Mouse (Mus musculus): ENCODE data around the gene Eaf2.

Gene Eaf2

GRCm38 (mm10) chr16:36828820-36829219 is 46.0 kb downstream of the Eaf2 start:
- DNase-seq (ENCODE audit: low read depth), result no peak

DNA sequence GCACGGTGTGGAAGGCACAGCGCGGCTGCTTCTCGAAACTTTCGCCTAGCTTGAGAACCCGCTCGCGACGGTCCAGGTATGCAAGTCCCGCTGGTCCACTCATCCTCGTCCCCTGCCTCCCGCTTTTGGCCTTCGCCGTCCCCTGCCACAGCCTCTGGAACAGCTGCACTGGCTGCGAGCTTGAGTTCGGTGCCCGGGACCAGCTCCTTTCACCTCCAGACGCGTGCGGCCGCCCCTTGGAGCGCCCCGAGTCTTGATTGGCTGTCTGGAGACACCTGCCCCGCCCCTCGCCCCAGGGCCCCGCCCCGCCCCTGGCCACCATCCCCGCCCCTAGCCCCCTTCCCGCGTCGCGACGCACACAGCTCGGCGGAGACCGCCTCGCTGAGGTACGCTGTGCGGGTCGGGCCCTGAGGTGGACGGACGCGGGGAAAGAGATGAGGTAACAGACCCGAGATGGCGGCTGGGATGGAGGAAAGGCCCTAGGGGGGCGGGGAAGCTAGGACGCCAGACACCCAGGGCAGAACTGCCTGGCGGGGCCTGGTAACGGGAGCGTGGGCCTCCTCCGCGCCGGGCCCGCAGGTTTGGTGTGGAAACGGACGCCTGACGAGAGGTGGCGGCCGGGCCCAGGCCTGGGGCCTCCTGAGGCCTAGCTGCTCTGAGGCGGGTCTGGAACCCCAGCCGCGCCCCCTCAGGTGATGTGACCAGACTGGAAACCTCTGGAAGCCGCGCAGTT is 46.6 kb downstream of the Eaf2 start, which contains the start of gene Iqcb1:
Gene Iqcb1, plus strand, starts transcription at position 332 of the 733 bp plus-strand sequence.
- DNase-seq (ENCODE audit: low read depth), result peak; percentile 70

DNA sequence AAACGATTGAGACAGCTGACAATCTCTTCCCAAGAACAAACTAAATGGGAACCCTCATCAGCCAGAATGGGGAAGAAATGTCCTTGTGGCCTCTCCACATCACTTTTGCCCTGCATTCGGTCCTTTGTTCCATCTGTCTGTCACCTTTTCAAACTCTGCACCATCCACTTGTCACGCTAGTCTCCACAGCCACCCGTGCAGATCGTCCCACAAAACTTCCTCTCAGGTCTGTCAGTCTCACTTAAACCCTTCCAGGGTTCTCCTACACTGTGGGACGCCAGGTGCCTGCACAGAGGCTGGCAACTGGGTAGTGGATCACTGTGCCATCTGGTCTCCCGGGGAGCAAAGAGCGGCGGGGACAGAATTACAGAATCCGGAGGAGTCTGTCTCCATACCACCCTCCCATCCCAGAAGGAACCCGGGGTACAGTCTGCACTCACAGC is 47.2 kb downstream of the Eaf2 start:
- DNase-seq (ENCODE audit: low read depth), result no peak

DNA sequence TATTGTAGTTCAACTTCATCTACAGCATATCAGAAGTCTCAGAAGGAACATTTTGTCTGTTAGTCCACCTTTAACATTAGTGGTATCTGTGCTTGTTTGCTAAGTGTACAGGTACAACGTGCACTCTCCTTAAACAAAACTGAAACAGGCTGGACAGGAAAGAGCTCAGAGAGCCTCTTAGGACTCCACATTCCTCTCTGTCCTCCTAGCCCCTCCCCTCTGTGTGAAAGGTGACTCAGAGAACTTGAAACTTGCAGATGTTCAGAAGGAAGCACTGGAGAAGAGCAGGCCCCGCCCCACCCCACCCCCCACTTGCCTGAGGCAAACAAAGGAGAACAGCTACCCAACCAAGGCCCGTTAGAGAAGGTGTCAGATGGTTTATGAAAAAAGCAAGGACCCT is 53.3 kb downstream of the Eaf2 start:
- DNase-seq (ENCODE audit: low read depth), result no peak

DNA sequence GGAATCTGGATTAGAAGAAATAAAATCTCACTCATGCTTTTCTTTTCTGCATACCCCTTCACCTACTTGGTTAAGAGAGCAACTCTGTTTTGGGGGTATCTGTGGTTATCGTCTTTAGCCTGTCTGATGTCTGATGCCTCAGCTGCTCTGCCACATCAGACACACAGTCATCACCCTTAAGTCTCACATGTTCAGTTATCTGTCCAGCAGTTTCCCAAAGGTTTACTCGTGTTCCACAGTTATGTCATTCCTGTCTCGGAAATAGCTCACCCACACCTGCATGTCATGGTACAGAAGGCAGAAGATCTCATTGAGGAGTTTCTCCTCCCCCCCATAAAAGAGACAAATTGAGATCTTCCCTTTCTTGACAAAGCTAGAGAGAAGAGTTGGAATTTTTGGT is 54.1 kb downstream of the Eaf2 start:
- DNase-seq (ENCODE audit: low read depth), result no peak

DNA sequence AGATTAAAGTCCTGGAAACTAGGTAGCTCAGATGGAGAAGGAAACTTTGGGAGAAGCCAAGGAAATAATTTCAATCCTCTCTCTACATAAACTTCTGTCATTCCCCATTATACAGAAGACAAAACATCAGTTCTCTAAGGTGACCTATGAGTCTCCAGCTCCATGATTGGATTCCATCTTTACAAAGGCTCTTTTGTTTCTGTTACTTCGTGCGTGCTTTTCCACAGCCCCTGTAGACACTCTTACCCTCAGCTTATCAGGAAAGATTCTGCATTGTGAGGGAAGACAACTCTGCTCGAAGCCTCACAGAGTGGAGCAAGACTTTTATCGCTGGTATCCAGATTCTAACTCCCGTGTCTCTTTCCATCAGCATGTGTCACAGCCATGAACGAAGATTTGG is 54.8 kb downstream of the Eaf2 start:
- DNase-seq (ENCODE audit: low read depth), result no peak

- DNase-seq (ENCODE audit: low read depth), result peak; percentile 71
Observed at GRCm38 (mm10) chr16:36817321-36817926, 57.4 kb downstream of the Eaf2 start.

DNA sequence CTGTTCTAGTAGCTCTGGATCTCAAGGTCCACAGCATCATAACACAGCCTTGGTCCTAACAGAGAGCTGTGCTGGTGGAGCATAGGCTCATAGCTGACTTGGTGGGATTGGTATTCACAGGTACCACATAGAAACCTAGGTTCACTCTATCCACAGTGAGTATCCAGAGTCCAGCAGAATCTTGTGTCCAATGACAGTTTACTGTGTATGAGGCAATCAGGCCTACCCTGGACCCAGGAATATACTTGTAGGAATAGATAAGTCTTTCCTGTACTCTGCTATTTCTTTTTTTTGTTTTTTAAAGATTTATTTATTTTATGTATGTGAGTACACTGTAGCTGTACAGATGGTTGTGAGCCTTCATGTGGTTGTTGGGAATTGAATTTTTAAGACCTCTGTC is 57.9 kb downstream of the Eaf2 start:
- DNase-seq (ENCODE audit: low read depth), result no peak

- DNase-seq (ENCODE audit: low read depth), result no peak
Observed at GRCm38 (mm10) chr16:36813680-36814079, 61.1 kb downstream of the Eaf2 start.

DNA sequence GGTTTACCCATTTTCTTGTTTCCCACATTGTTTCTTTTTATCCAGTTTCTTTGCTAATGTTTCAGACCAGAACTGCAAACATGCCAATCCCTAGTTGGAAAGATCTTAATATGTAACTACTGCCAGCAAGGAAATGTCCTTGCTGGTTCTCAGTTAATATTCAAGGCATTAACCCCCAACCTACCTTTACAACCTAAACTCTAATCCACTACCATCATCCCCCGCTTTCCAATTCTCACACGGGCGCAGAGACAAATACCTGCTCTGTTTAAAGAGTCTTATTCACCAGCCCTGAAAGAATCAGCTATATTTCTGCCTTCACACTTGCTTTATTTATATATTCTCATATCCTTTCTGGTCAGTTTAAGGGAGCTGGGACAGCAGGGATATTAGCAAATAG is 66.2 kb downstream of the Eaf2 start:
- DNase-seq (ENCODE audit: low read depth), result no peak

- no peak for DNase-seq (ENCODE audit: low read depth)
Observed at GRCm38 (mm10) chr16:36802361-36802760, 72.4 kb downstream of the Eaf2 start.

GRCm38 (mm10) chr16:36798334-36798733 is 76.5 kb downstream of the Eaf2 start:
- DNase-seq (ENCODE audit: low read depth), result no peak

DNA sequence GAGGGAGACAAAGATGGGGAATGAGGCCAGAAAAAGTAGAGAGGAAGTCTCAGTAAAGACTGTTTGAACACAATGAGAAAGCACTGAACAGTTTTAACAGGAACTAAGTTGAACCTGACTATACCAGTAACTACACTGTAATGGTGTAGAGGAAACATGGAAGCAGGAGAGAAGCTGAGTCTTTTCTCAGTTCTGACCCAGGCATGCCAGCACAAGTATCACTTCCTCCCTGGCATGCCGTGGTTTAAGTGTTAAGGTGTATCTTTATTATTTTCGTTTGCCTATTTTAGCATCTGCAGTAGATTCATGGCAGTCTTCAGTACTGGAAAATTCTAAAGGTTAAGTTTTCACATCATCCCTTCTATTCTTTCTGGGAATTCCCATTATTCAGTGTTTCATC is 79.8 kb downstream of the Eaf2 start:
- no peak for DNase-seq (ENCODE audit: low read depth)

- no peak for DNase-seq (ENCODE audit: low read depth)
Observed at GRCm38 (mm10) chr16:36790166-36790565, 84.6 kb downstream of the Eaf2 start.

DNA sequence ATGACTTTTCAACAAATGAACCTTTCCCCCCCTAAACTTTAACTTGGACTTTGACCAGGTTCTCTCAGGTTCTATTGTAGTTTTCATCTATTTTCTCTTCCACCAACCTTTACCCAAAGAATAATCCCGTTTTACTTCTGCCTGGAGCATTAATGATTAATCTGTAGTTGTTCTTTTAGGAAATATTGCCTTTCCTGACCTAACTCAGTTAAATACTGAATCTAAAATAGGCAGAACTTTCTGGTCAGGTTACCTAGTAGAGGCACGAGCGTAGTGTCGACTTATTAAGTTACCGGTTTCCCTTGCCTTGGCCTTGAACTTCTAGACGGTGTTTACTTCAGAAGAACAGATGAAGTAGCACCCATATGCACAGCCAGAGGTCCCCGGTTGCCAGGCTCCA is 88.3 kb downstream of the Eaf2 start:
- DNase-seq (ENCODE audit: low read depth), result no peak

- DNase-seq (ENCODE audit: low read depth), result no peak
Observed at GRCm38 (mm10) chr16:36784594-36785313, 90.0 kb downstream of the Eaf2 start, which contains the start of gene Slc15a2. Gene Slc15a2 (minus strand): TSS chr16:36784962.

GRCm38 (mm10) chr16:36784146-36784545 is 90.7 kb downstream of the Eaf2 start:
- no peak for DNase-seq (ENCODE audit: low read depth)

- no peak for DNase-seq (ENCODE audit: low read depth)
Observed at GRCm38 (mm10) chr16:36775658-36776057, 99.1 kb downstream of the Eaf2 start.

- no peak for DNase-seq (ENCODE audit: low read depth)
Observed at GRCm38 (mm10) chr16:36772996-36773395, 101.8 kb downstream of the Eaf2 start.

- DNase-seq (ENCODE audit: low read depth), result no peak
Observed at GRCm38 (mm10) chr16:36771703-36772102, 103.1 kb downstream of the Eaf2 start.

GRCm38 (mm10) chr16:36771244-36771643 is 103.6 kb downstream of the Eaf2 start:
- no peak for DNase-seq (ENCODE audit: low read depth)

- no peak for DNase-seq (ENCODE audit: low read depth)
Observed at GRCm38 (mm10) chr16:36770830-36771229, 104.0 kb downstream of the Eaf2 start.

- DNase-seq (ENCODE audit: low read depth), result no peak
Observed at GRCm38 (mm10) chr16:36770191-36770771, 104.5 kb downstream of the Eaf2 start.
